Mouse (Mus musculus): ENCODE results near the gene Rgs7bp.
"Not testable (repeated sequence)": the region's sequence is repeated elsewhere in the genome, so short reads cannot be mapped to it uniquely, and the experiment has no call there.

Rgs7bp gene

GRCm38 (mm10) chr13:104937759-104938158, 117.0 kb downstream of the Rgs7bp start:
- no peak for DNase-seq (ENCODE audit: low spot score in 2 of 2)

DNA sequence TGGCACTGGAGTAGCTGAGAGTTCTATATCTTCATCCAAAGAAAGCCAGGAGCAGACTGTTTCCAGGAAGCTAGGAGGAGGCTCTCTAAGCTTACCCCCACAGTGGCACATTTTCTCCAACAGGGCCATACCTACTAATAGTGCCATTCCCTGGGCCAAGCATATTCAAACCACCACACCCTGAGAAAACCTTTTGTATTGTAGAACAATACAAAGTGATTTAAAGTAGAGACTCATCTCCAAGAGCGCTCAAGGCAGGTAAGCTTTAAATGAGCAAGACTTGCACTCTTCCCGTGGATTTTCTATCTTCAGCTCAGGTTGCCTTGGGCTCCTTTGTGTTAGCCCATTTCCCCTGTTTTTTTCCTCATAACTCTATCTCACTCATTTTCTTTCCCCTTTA, 118.1 kb downstream of the Rgs7bp start:
- DNase-seq (ENCODE audit: low spot score in 2 of 2) = no peak

GRCm38 (mm10) chr13:104931635-104932532, 122.8 kb downstream of the Rgs7bp start:
- DNase-seq (ENCODE audit: low spot score in 2 of 2) = no peak

DNA sequence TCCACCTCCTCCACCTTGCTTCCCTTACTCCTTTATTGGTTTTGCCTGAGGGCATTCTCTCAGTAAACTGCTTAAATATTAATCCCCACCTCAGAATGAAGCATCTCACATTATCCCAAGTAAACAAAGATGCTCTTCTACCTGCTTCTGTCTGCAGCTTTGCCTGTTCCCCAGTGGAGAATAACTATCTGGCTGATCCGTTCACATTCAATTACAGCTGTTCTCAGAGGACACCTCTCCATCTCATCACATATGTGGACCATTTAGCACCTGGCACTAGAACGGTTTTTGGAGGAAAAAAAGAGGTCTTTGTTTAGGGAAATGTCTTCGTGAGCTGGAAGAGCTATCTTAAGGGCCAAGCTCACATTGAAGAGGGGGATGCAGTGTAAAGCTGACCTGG, 123.9 kb downstream of the Rgs7bp start:
- DNase-seq (ENCODE audit: low spot score in 2 of 2) = no peak

- DNase-seq (ENCODE audit: low spot score in 2 of 2) = no peak
Measured at GRCm38 (mm10) chr13:104918663-104919062, 136.1 kb downstream of the Rgs7bp start.

DNA sequence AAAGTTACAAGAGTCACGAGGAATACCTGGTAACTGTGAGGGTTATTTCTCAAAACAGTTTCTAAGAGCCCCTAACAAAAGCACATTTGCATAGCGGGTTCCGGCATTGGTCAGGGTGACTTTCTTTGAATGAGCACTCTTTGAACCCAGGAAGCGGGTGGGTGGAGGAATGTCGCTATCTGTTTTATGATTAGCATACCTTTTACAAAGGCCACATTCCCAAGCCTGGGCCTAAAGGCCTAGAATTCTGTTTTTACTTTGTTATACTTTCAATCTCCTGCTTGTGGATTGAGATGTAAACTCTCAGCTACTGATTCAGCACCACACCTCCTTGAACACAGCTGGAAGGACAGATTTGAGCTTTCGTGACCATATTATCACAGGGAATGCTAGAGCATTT, 138.0 kb downstream of the Rgs7bp start:
- not testable (repeated sequence) for DNase-seq (ENCODE audit: low spot score in 2 of 2)

DNA sequence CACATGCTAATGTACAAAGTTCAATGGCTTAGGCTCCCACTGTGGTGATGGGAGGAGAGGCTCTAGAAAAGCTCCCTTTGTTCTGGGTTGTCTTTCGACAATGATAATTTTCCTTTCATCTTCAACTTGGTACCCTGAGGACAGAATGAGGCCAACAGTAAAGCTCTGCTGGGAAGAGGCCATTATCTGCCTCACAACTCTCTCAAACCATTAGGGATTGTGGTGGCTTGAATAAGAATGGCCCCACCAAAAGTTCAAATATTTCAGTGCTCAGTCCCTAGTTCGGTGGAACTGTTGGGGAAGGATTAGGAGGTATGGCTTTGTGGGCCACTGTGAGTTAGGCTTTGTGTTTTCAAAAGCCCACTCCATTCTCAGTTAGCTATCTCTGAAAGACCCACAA, 138.6 kb downstream of the Rgs7bp start:
- DNase-seq (ENCODE audit: low spot score in 2 of 2) = no peak

DNA sequence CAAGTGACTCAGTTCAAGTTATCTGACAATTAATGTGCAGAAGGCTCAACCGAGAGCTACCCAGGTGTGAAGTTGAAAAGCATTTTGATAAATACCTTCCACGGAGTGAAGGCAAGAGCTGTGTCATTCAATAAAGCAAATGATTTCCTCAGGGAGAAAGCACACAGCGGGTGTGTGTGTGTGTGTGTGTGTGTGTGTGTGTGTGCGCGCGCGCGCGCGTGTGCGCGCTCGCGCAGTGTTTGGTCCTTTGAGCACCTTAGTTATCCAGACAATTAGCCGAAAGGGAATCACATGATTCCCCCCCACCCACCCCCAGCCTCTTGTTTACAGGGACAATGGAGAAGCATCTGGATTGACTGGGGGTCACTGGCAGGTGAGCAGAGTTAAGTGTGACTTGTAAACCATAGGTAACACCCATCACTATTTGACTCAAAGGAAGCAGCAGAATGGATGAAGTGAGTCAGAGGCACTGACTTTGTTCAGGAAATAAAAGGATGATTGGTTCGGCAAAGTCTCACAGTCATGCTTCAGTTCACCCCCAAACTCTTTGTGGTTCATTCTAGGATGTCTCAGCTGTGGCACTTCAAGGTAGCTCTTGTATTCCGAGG, 140.3 kb downstream of the Rgs7bp start:
- DNase-seq (ENCODE audit: low spot score in 2 of 2) = no peak

DNA sequence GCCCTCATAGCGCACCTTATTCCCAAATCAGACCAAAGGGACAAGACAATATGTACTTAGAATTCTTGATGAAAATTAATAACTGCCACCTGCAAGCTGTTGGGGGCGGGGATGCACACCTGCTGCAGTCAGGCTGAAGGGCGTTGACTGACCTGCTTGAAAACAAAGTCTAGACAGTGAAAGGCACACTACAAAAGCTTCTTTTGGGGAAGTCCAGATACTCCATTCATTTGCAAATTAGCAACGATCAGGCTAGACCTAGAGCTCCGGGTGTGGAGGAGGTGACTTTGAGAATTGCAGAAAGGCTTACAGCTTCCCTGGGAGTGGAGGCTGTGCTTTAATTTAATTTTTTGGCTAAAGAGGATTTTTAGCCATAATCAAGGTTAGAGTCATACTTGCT, 143.1 kb downstream of the Rgs7bp start:
- DNase-seq (ENCODE audit: low spot score in 2 of 2) = not testable (repeated sequence)

GRCm38 (mm10) chr13:104911006-104911405, 143.7 kb downstream of the Rgs7bp start:
- DNase-seq (ENCODE audit: low spot score in 2 of 2) = not testable (repeated sequence)

GRCm38 (mm10) chr13:104908691-104909090, 146.0 kb downstream of the Rgs7bp start:
- no peak for DNase-seq (ENCODE audit: low spot score in 2 of 2)

Measured in frontal cortex, postnatal 10 days (tissue).